Mouse (Mus musculus): ENCODE results near the gene Vnn1.

GRCm38 (mm10) chr10:23942465-23942864, 48.0 kb downstream of the Vnn1 start:
- peak; percentile 71 for TF ChIP-seq CTCF (IDR thresholded peaks at IDR 0.05; ENCODE audit: low read depth, low read length)
- TF ChIP-seq POLR2A (IDR thresholded peaks at IDR 0.05; ENCODE audit: insufficient read depth, low read length): no peak
- no peak for TF ChIP-seq EP300 (IDR thresholded peaks at IDR 0.05; ENCODE audit: insufficient read depth, low read depth, low read length)
